Mouse (Mus musculus) limb, embryonic 14.5 days (tissue): Measurements from ENCODE around the gene Pnn. TPM values are rescaled to one million over a fixed set of nuclear protein-coding genes. Genes with fewer than 3 reads are reported as not detected.

ENCODE experiments used
- ATAC-seq: fragments of 200-750 bp; cut with Nextera tagmentation; 2 replicates; pipeline ENCODE4 v1.8.0; 2017; ENCODE audit warnings: low read depth, moderate number of reproducible peaks, moderate TSS enrichment; ENCODE audit not compliant: low FRiP score
- DNase-seq: peaks from one replicate; pipeline ENCODE4 v3.0.0-alpha.2; 2015; ENCODE audit warnings: low spot score
- H3K27ac ChIP-seq: fragments of 300-500 bp; sonication (generic); replicated peaks from 2 replicates; pipeline ENCODE4 v1.5.1; 2014; ENCODE audit warnings: low read depth, mild to moderate bottlenecking, low read length, moderate library complexity, mixed read lengths
- H3K27me3 ChIP-seq: fragments of 300-500 bp; sonication (generic); 2 replicates; pipeline ENCODE4 v1.6.1; 2014; ENCODE audit warnings: low read length, mixed read lengths; ENCODE audit not compliant: control insufficient read depth, insufficient read depth
- H3K36me3 ChIP-seq: fragments of 300-500 bp; sonication (generic); 2 replicates; pipeline ENCODE4 v1.6.1; 2014; ENCODE audit warnings: mild to moderate bottlenecking, low read length, moderate library complexity, mixed read lengths; ENCODE audit not compliant: control insufficient read depth, insufficient read depth
- H3K4me1 ChIP-seq: fragments of 300-500 bp; sonication (generic); 2 replicates; pipeline ENCODE4 v1.6.1; 2014; ENCODE audit warnings: antibody characterized with exemption, low read length, mixed read lengths; ENCODE audit not compliant: control insufficient read depth, insufficient read depth
- H3K4me2 ChIP-seq: fragments of 300-500 bp; sonication (generic); replicated peaks from 2 replicates; pipeline ENCODE4 v1.6.1; 2014; ENCODE audit warnings: low read depth, mild to moderate bottlenecking, low read length, moderate library complexity; ENCODE audit not compliant: severe bottlenecking
- H3K4me3 ChIP-seq: fragments of 300-500 bp; sonication (generic); replicated peaks from 2 replicates; pipeline ENCODE4 v1.5.1; 2014; ENCODE audit warnings: low read length
- H3K9ac ChIP-seq: fragments of 300-500 bp; sonication (generic); 2 replicates; pipeline ENCODE4 v1.6.1; 2014; ENCODE audit warnings: mild to moderate bottlenecking, low read depth, low read length, moderate library complexity; ENCODE audit not compliant: severe bottlenecking
- H3K9me3 ChIP-seq: fragments of 300-500 bp; sonication (generic); 2 replicates; pipeline ENCODE4 v1.6.1; 2016; ENCODE audit warnings: low read length; ENCODE audit not compliant: control insufficient read depth
- POLR2A ChIP-seq: fragments of 200-500 bp; IDR thresholded peaks from 2 replicates; pipeline ENCODE4 v1.8.0; 2012; ENCODE audit warnings: inconsistent platforms, mild to moderate bottlenecking, moderate library complexity, borderline replicate concordance; ENCODE audit not compliant: insufficient read depth, insufficient read length; ENCODE audit errors: extremely low read depth
- WGBS: fragments of 180-500 bp; shearing (Covaris S2); extraction: QIAGEN DNeasy Blood & Tissue Kit; methylation state at CpG from one replicate; pipeline ENCODE4 v1.1.7; 2014; 5-methylcytosine and 5-hydroxymethylcytosine counted together
- polyA plus RNA-seq, 2 experiments: library from polyadenylated mRNA; depleted of rRNA in 1 of 2; stranded (reverse) in 1 of 2; unstranded in 1 of 2; fragments of >200 nt; fragmentation: Nextera tagmentation in 1 of 2; extraction: Ambion mirVana in 1 of 2; gene quantifications; 2 replicates each; pipeline versions ENCODE4 v1.2.1 to v1.2.3; 2012 to 2014

The Pnn gene
- polyA plus RNA-seq, 2 experiments, result 68.3 to 108 TPM

GRCm38 (mm10) chr12:59086171-59086570, 19.5 kb downstream of the Pnn start:
- Histone ChIP-seq H3K9me3 (no peaks in the 10 kb centered on the region), H3K27me3 (no peaks in the 10 kb centered on the region), H3K4me2 (no peak overlapping the region), H3K36me3 (no peaks in the 10 kb centered on the region), H3K4me3 (no peak overlapping the region), H3K4me1 (no peaks in the 10 kb centered on the region), H3K27ac (no peak overlapping the region), H3K9ac (no peak overlapping the region)
- DNase-seq, result no peak
- 76% methylated on average over 5 of the region's 5 CpGs for WGBS
- TF ChIP-seq POLR2A, result no peak
- no peak for ATAC-seq

GRCm38 (mm10) chr12:59093543-59093942, 26.9 kb downstream of the Pnn start:
- DNase-seq (no peak), ATAC-seq (no peak)
- Histone ChIP-seq H3K4me1 (no peaks in the 10 kb centered on the region), H3K4me3 (no peak overlapping the region), H3K36me3 (no peaks in the 10 kb centered on the region), H3K9me3 (no peaks in the 10 kb centered on the region), H3K27ac (no peak overlapping the region), H3K4me2 (no peak overlapping the region), H3K27me3 (no peaks in the 10 kb centered on the region), H3K9ac (no peak overlapping the region)
- WGBS, result 43% methylated on average over 2 of the region's 2 CpGs
- no peak for TF ChIP-seq POLR2A

GRCm38 (mm10) chr12:59095104-59096025, 28.7 kb downstream of the Pnn start, which contains the start of gene Mia2:
Gene Mia2, plus strand, starts transcription at chr12:59095799.
- no peak for ATAC-seq
- 80% methylated on average over 19 of the region's 19 CpGs for WGBS

GRCm38 (mm10) chr12:59104771-59105170, 38.1 kb downstream of the Pnn start:
- Histone ChIP-seq H3K27me3 (no peaks in the 10 kb centered on the region), H3K4me1 (no peaks in the 10 kb centered on the region), H3K27ac (no peak overlapping the region), H3K4me3 (no peak overlapping the region), H3K4me2 (no peak overlapping the region), H3K36me3 (no peaks in the 10 kb centered on the region), H3K9ac (no peak overlapping the region), H3K9me3 (no peaks in the 10 kb centered on the region)
- ATAC-seq (no peak), DNase-seq (no peak)
- no peak for TF ChIP-seq POLR2A
- 71% methylated on average over 5 of the region's 5 CpGs for WGBS

More at GRCm38 (mm10) chr12:59095104-59096025, 28.7 kb downstream of the Pnn start, which contains the start of gene Mia2:
- DNase-seq, result no peak
- Histone ChIP-seq H3K4me1 (no peaks in the 10 kb centered on the region), H3K27me3 (no peaks in the 10 kb centered on the region), H3K4me3 (no peak within 1 kb of the TSS), H3K9me3 (no peaks in the 10 kb centered on the region), H3K4me2 (no peak within 1 kb of the TSS), H3K27ac (no peak within 1 kb of the TSS), H3K9ac (no peak within 1 kb of the TSS), H3K36me3 (no peaks in the 10 kb centered on the region)
- TF ChIP-seq POLR2A, result no peak

- 80% methylated on average over 6 of the region's 6 CpGs for WGBS
- ATAC-seq, result no peak
- no peak for DNase-seq
- H3K4me2 ChIP-seq, result no peak overlapping the region
- no peak overlapping the region for H3K9ac ChIP-seq
- TF ChIP-seq POLR2A, result no peak
- no peak overlapping the region for H3K27ac ChIP-seq
- no peaks in the 10 kb centered on the region for H3K27me3 ChIP-seq
- no peaks in the 10 kb centered on the region for H3K9me3 ChIP-seq
- no peaks in the 10 kb centered on the region for H3K4me1 ChIP-seq
- H3K36me3 ChIP-seq, result no peaks in the 10 kb centered on the region
- no peak overlapping the region for H3K4me3 ChIP-seq
These were observed 39.2 kb downstream of the Pnn start for GRCm38 (mm10) chr12:59105914-59106313.
